Mouse (Mus musculus) cerebral cortex, adult 2 months (tissue): ENCODE data around the gene Slc51b.

ENCODE experiments used
- WGBS: fragments of 180-500 bp; shearing (Covaris S2); methylation state at CpG from one replicate; pipeline ENCODE4 v1.1.7; 2018; 5-methylcytosine and 5-hydroxymethylcytosine counted together

Slc51b gene

DNA sequence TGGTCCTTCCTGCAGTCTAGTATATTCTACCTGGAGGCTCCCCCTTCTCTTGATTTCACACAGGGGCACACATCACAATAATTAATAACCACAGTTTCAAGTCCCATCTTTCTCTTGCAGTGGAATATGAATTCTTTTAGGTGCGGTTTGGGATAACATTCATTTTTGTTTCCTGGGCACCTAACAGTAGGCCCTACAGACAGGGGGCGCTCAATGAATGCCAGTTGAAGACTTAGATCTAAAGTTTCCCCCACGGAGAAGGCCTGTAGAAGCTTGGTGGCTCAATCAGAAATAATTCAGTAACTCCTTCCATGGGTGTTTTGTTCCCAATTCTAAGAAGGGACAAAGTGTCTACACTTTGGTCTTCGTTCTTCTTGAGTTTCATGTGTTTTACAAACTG lies 50.3 kb downstream of the Slc51b start:
- WGBS: 69% methylated on average over 4 of the region's 4 CpGs

DNA sequence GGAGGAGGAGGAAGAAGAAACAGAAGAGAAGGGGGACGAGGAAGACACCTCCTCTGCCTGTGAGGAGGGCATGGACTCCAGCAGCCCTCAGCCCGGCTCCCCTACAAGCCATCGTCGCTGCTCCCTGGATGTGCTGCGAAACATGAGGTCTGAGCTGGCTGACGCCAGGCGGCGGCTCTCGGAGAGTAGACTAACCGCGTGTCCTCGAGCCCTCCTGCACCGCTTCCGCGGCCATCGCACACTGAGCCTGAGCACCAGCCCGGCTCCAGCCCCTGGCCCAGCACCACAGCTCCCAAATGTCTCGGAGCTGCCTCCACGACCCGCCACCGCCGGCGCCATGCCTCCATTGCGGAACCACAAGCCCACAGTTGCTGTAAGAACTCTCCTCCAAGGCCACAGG lies 51.0 kb downstream of the Slc51b start:
- WGBS: 89% methylated on average over 24 of the region's 24 CpGs

DNA sequence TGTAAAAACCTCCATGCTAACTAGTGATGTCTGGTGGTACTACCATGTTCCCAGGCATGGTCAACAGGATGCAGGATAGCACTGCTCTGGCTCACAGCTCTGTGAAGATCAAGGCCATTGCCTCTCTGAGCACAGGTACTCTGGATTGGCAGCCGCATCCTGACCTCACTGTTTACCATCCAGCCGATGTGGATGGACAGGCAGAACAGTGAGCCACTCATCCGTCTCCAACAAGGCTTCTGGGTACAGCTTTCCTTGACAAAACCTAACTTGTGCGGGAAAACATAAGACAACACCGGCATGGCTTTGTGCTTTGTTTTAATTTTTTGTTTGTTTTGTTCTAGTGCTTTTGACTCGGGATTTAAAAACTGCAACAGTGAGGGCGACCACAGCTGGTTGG lies 57.0 kb downstream of the Slc51b start:
- WGBS: 79% methylated on average over 7 of the region's 7 CpGs

DNA sequence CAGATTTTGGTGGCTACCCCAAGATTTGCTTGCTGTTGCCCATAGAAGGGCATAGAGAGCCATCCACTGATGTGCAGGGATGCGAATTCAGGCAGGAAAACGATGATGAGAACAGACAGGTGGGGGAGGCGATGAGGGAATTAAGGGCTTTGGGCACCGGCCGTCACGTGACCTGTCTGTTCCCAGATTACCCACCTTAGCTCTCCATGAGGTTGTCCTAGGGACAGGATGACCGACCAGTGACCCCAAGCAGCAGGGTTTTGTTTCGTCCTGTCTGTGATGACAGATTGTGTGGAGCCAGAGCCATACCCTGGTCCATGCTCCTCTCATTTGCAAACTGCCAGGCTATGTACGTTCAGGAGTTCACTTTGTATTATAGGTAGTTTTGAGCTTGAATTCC lies 59.1 kb downstream of the Slc51b start:
- WGBS: 85% methylated on average over 9 of the region's 9 CpGs
